Mouse (Mus musculus) MEL (cell line): ENCODE results near the gene Arl3.

ENCODE experiments used
- CHD2 ChIP-seq: IDR thresholded peaks from 2 replicates; pipeline ENCODE4 v1.6.1; 2011; ENCODE audit warnings: low read length, improper control_type of control experiment
- CTCF ChIP-seq, 3 experiments: IDR thresholded peaks in 2 of 3; conservative IDR thresholded peaks in 1 of 3; 2 replicates each; pipeline ENCODE4 v1.5.1; 2011 to 2012; ENCODE audit warnings: low read length in 3 of 3, low read depth in 2 of 3, mild to moderate bottlenecking in 2 of 3, improper control_type of control experiment in 1 of 3, inconsistent platforms in 1 of 3, mixed read lengths in 1 of 3, moderate library complexity in 1 of 3; ENCODE audit not compliant: control insufficient read depth in 1 of 3, insufficient read depth in 1 of 3, poor library complexity in 1 of 3, severe bottlenecking in 1 of 3
- ELF1 ChIP-seq: IDR thresholded peaks from 2 replicates; pipeline ENCODE4 v1.6.1; 2014; ENCODE audit warnings: low read depth, mild to moderate bottlenecking, inconsistent platforms, low read length, improper control_type of control experiment, moderate library complexity
- GABPA ChIP-seq: IDR thresholded peaks from 2 replicates; pipeline ENCODE4 v1.6.1; 2012; ENCODE audit warnings: low read depth, mild to moderate bottlenecking, inconsistent platforms, low read length, improper control_type of control experiment, moderate library complexity
- HCFC1 ChIP-seq: IDR thresholded peaks from 2 replicates; pipeline ENCODE4 v1.6.1; 2012; ENCODE audit warnings: low read depth, mild to moderate bottlenecking, inconsistent platforms, low read length, improper control_type of control experiment, moderate library complexity
- MAX ChIP-seq: IDR thresholded peaks from 2 replicates; pipeline ENCODE4 v1.6.1; 2011; ENCODE audit warnings: low read length, improper control_type of control experiment
- MYC ChIP-seq: IDR thresholded peaks from 2 replicates; pipeline ENCODE4 v1.6.1; 2011; ENCODE audit warnings: low read depth, mild to moderate bottlenecking, low read length, improper control_type of control experiment, moderate library complexity
- POLR2A ChIP-seq, 2 experiments: IDR thresholded peaks; 2 replicates each; pipeline ENCODE4 v1.6.1; 2011 to 2012; ENCODE audit warnings: low read length in 2 of 2, mild to moderate bottlenecking in 2 of 2, control low read depth in 1 of 2, improper control_type of control experiment in 1 of 2, low read depth in 1 of 2, moderate library complexity in 1 of 2; ENCODE audit not compliant: control insufficient read depth in 1 of 2, insufficient read depth in 1 of 2, poor library complexity in 1 of 2
- POLR2AphosphoS2 ChIP-seq: IDR thresholded peaks from 2 replicates; pipeline ENCODE4 v1.6.1; 2011; ENCODE audit warnings: low read length, improper control_type of control experiment
- POLR2AphosphoS5 ChIP-seq: IDR thresholded peaks from 2 replicates; pipeline ENCODE4 v1.6.1; 2012; ENCODE audit warnings: low read depth, borderline replicate concordance, mild to moderate bottlenecking, inconsistent platforms, low read length, moderate library complexity, mixed read lengths
- RCOR1 ChIP-seq: IDR thresholded peaks from 2 replicates; pipeline ENCODE4 v1.6.1; 2012; ENCODE audit warnings: low read depth, mild to moderate bottlenecking, inconsistent platforms, low read length, improper control_type of control experiment
- TAL1 ChIP-seq: IDR thresholded peaks from 2 replicates; pipeline ENCODE4 v1.6.1; 2012; ENCODE audit warnings: mild to moderate bottlenecking, inconsistent platforms, low read length, moderate library complexity, mixed read lengths
- TCF12 ChIP-seq: IDR thresholded peaks from 2 replicates; pipeline ENCODE4 v1.6.1; 2014; ENCODE audit warnings: low read depth, mild to moderate bottlenecking, inconsistent platforms, low read length, improper control_type of control experiment, moderate library complexity
- ZKSCAN1 ChIP-seq: IDR thresholded peaks from 2 replicates; pipeline ENCODE4 v1.6.1; 2012; ENCODE audit warnings: low read depth, mild to moderate bottlenecking, inconsistent platforms, low read length, improper control_type of control experiment, moderate library complexity

DNA sequence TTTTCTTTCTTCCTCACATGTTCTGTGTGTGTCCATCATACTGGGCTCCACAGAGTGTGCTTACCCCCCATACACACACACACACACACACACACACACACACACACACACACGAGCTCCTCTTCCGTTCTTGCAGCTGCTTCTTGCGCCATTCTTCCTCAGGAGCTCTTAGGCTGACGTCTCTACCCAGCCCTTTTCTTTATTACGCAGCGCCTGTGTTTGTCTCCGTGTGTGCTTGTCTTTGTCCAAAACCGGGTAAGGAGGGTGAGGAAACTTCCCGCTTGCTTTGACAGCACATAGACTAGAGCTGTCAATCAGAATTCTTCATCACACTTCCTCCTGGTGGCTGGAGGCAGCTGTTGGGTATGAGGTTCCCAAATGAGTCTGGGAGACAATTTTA, 45.3 kb upstream of the Arl3 start:
- no peak for TF ChIP-seq POLR2A (IDR thresholded peaks at IDR 0.05; ENCODE audit: control insufficient read depth in 1 of 2, insufficient read depth in 1 of 2, low read depth in 1 of 2, low read length in 2 of 2, poor library complexity in 1 of 2)
- no peak for TF ChIP-seq CTCF (IDR thresholded peaks at IDR 0.05 in 2 of 3, conservative IDR thresholded peaks at IDR 0.05 in 1 of 3; ENCODE audit: control insufficient read depth in 1 of 3, insufficient read depth in 1 of 3, low read depth in 2 of 3, low read length in 3 of 3, poor library complexity in 1 of 3, severe bottlenecking in 1 of 3)
- no peak for TF ChIP-seq ZKSCAN1
- no peak for TF ChIP-seq MAX
- TF ChIP-seq GABPA: no peak
- TF ChIP-seq TCF12: no peak
- no peak for TF ChIP-seq POLR2AphosphoS5
- no peak for TF ChIP-seq RCOR1
- TF ChIP-seq HCFC1: no peak
- TF ChIP-seq ELF1: no peak
- TF ChIP-seq POLR2AphosphoS2: no peak
- no peak for TF ChIP-seq TAL1
- TF ChIP-seq CHD2: no peak
- no peak for TF ChIP-seq MYC
